Mouse (Mus musculus): Measurements from ENCODE around the gene Prrg2. TPM values are rescaled to one million over a fixed set of nuclear protein-coding genes. Genes with fewer than 3 reads are reported as not detected.
"Not testable (repeated sequence)": the region's sequence is repeated elsewhere in the genome, so short reads cannot be mapped to it uniquely, and the experiment has no call there.

The Prrg2 gene
- total RNA-seq, 4 experiments from 2014 or later: 5.6 to 7.8 (median 6.7) TPM

GRCm38 (mm10) chr7:45036702-45037101 lies 25.8 kb downstream of the Prrg2 start:
- DNase-seq (ENCODE audit: low spot score): no peak

GRCm38 (mm10) chr7:45035631-45036030 lies 26.8 kb downstream of the Prrg2 start:
- no peak for DNase-seq (ENCODE audit: low spot score)

- no peak for DNase-seq (ENCODE audit: low spot score)
Measured at GRCm38 (mm10) chr7:45033722-45034359, 28.6 kb downstream of the Prrg2 start.

GRCm38 (mm10) chr7:45030857-45031256 lies 31.6 kb downstream of the Prrg2 start:
- no peak for DNase-seq (ENCODE audit: low spot score)

GRCm38 (mm10) chr7:45029995-45030394 lies 32.5 kb downstream of the Prrg2 start:
- no peak for DNase-seq (ENCODE audit: low spot score)

- DNase-seq (ENCODE audit: low spot score): no peak
Measured at GRCm38 (mm10) chr7:45028351-45028750, 34.1 kb downstream of the Prrg2 start.

- no peak for DNase-seq (ENCODE audit: low spot score)
Measured at GRCm38 (mm10) chr7:45027761-45028160, 34.7 kb downstream of the Prrg2 start.

GRCm38 (mm10) chr7:45026256-45026655 lies 36.2 kb downstream of the Prrg2 start:
- no peak for DNase-seq (ENCODE audit: low spot score)

- no peak for DNase-seq (ENCODE audit: low spot score)
Measured at GRCm38 (mm10) chr7:45025601-45026220, 36.8 kb downstream of the Prrg2 start.

- DNase-seq (ENCODE audit: low spot score): no peak
Measured at GRCm38 (mm10) chr7:45024281-45025248, 37.9 kb downstream of the Prrg2 start.

- DNase-seq (ENCODE audit: low spot score): not testable (repeated sequence)
Measured at GRCm38 (mm10) chr7:45023711-45024110, 38.8 kb downstream of the Prrg2 start.

GRCm38 (mm10) chr7:45020225-45020624 lies 42.3 kb downstream of the Prrg2 start:
- DNase-seq (ENCODE audit: low spot score): no peak

GRCm38 (mm10) chr7:45019031-45019571 lies 43.4 kb downstream of the Prrg2 start:
- DNase-seq (ENCODE audit: low spot score): peak; percentile 91

GRCm38 (mm10) chr7:45017242-45018061 lies 45.0 kb downstream of the Prrg2 start, which contains the start of gene Rras:
Rras (plus strand) TSS chr7:45017961.
- DNase-seq (ENCODE audit: low spot score): peak; percentile 99

- no peak for DNase-seq (ENCODE audit: low spot score)
Measured at GRCm38 (mm10) chr7:45016761-45017160, 45.7 kb downstream of the Prrg2 start.

GRCm38 (mm10) chr7:45015957-45016612 lies 46.4 kb downstream of the Prrg2 start, which contains the start of gene Scaf1:
Scaf1 (minus strand) TSS chr7:45016363.
- DNase-seq (ENCODE audit: low spot score): peak; percentile 99

GRCm38 (mm10) chr7:45015344-45015956 lies 47.0 kb downstream of the Prrg2 start:
- DNase-seq (ENCODE audit: low spot score): no peak

- no peak for DNase-seq (ENCODE audit: low spot score)
Measured at GRCm38 (mm10) chr7:45014096-45014451, 48.4 kb downstream of the Prrg2 start.

- DNase-seq (ENCODE audit: low spot score): no peak
Measured at GRCm38 (mm10) chr7:45013366-45014095, 48.9 kb downstream of the Prrg2 start.
